Mouse (Mus musculus) retina, postnatal 1 day (tissue): ENCODE measurements at regions not wholly inside any gene's neighbourhood (a gene's known extent, or its start where the extent isn't known, plus 50 kb on each side); places are given as distances from the start of the nearest gene placed in this dataset.

Source experiments
- DNase-seq: peaks from one replicate; pipeline ENCODE4 v3.0.0-alpha.2; 2012

GRCm38 (mm10) chr13:107461048-107461912, 439.4 kb upstream of the Kif2a start:
- peak; percentile 87 for DNase-seq

- DNase-seq = no peak
These were observed 436.8 kb upstream of the Kif2a start for GRCm38 (mm10) chr13:107458730-107459129.

- DNase-seq = no peak
These were observed 435.3 kb upstream of the Kif2a start for GRCm38 (mm10) chr13:107457270-107457669.

GRCm38 (mm10) chr13:107456394-107456793, 434.5 kb upstream of the Kif2a start:
- DNase-seq = no peak

GRCm38 (mm10) chr13:107449598-107450179, 427.8 kb upstream of the Kif2a start:
- peak; percentile 26 for DNase-seq

DNA sequence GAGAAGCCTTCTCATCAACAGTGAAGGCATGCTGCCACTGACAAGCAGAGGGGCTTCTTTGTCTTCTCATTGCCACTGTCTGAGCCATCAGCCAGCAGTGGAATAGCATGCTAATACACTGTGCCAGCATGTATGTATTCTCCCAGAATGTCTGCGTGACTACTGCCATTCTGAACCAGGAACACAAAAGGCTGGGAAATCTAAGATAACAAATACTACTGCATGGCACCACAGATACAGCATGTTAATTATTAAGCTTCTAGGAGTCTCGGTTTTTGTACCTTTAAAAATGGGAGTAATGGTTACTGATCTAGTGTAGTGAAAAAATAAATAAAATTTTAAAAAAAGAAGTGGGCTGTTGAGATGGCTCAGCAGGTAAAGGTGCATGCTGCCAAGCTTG, 425.9 kb upstream of the Kif2a start:
- no peak for DNase-seq

- DNase-seq = no peak
These were observed 397.6 kb upstream of the Kif2a start for GRCm38 (mm10) chr13:107419363-107420155.

- no peak for DNase-seq
These were observed 388.3 kb upstream of the Kif2a start for GRCm38 (mm10) chr13:107410267-107410666.

GRCm38 (mm10) chr13:107407674-107408026, 385.7 kb upstream of the Kif2a start:
- DNase-seq = no peak

GRCm38 (mm10) chr13:107406977-107407673, 385.2 kb upstream of the Kif2a start:
- DNase-seq = peak; percentile 40

- peak; percentile 73 for DNase-seq
These were observed 376.9 kb upstream of the Kif2a start for GRCm38 (mm10) chr13:107398621-107399363.

DNA sequence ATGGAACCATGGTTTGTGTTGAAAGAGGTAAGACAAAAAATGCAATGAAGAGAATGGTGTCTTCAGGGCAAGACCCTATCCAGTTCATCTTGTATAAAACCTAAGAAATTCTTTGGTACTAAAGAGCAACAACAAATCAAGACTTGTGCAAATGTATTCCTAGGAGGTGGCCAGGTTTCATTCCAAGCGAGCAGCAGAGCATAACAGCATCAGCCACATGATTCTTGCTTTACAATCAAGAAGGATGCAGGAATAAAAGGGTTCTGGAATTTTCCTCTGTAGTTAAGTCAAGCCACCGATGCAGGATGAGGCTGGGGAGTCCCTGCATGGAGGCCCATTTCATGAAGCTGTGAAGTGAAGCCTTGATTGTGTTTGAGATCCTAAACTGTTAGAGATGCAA, 374.1 kb upstream of the Kif2a start:
- DNase-seq = no peak

DNA sequence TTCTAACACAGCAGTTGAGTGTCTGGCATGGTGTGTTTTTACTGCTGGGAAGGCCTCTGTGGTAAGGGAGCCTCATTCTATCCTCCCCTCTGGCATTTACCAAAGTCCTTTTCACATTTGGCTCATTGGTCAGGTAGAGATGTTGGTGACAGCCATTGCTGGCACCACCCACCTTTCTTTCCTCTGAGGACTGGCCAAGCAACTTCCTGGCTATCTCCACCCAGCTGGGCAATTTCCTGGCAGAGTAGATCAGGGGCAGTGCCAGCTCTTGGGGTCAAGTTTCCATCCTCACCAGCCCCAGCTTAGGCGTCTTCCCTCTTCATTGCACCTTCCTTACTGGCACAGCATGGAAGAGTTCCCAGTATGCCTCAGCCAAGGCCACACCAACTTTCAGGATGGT, 372.5 kb upstream of the Kif2a start:
- DNase-seq = no peak

GRCm38 (mm10) chr13:107389535-107390150, 367.7 kb upstream of the Kif2a start:
- DNase-seq = no peak

- DNase-seq = no peak
These were observed 367.1 kb upstream of the Kif2a start for GRCm38 (mm10) chr13:107389074-107389473.

- DNase-seq = no peak
These were observed 356.1 kb upstream of the Kif2a start for GRCm38 (mm10) chr13:107378076-107378475.

GRCm38 (mm10) chr13:107372666-107373065, 350.7 kb upstream of the Kif2a start:
- no peak for DNase-seq

DNA sequence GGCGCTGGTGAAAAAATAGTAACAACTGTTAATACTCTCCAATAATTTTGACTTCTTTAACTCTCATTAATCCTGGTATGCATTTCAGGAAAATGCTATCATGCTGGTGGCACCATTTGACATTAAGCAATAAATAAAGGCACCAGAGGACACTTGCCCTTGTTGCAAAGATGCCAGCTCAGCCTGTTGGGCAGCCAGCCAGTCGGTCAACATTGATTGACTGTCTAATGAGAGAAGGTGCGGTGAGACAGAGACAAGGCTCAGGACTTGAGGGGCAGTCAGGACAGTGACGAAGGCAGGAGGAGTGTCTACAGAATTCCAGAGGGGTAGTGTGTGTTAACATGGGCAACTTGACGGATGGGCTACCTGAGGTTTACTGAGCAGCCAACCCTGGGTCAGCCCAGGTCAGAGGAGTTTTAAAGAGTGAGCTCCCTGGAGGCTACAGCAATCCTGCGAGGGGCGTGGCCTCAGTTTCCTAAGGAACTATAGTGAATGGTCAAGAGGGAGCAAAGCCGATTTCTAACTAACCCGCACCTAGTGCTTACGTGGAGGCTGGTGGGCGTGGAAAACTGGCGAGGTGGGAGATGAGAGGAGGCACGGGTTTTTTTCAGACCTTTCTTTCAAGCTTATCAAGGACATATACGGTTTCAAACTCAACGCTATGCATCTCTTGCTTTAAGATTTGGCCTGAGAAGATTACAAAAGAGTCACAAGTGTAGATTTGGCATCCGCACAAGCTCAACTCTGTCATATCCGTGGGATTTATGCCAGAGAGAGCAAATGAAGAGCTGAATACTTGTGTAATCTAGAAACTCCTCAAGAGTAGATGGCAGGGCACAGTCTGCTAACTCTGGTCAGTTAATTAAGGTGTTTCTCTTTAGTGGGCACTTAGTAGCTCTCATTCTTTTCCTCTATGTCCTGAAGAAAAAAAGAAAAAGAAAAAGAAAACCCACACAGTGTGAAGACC, 350.0 kb upstream of the Kif2a start:
- no peak for DNase-seq

GRCm38 (mm10) chr13:107367639-107368038, 345.7 kb upstream of the Kif2a start:
- DNase-seq = no peak

DNA sequence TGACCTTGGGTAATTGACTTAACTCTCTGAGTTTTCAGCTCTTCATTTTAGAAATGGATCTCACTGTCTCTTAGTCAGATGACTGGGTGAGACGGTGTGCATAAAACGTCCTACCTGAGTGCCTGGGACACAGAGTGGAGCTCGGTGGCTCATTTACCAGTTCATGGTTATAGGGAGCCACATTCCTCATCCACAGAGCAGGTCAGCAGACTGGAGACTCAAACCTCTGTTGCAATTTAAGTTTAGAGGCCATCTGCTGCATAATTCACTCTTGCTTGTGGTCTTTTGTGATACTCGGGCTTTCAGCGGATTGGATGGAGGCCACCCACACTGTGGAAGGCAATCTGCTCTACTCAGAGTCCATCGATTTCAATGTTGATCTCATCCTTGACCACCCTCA, 343.8 kb upstream of the Kif2a start:
- no peak for DNase-seq

DNA sequence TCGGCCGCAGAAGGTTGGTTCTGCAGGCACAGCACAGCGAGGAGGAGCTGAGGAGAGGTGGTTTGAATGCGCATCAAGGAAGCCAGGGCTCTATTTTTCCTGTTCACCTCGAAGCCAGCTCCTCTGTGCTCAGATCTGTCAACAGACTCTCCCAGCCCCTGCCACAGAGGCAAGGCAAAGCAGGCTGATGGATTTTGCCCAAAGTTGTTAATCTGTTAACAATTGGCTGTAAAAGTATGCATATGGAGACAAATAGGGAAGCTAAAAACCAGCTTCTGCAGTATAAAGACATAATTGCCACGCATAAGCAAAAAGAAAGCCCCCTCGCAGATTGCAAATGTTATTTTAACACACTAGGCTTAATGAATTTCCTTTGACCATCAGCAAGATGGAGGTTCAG, 343.3 kb upstream of the Kif2a start:
- no peak for DNase-seq
